Mouse (Mus musculus) stomach, postnatal 0 days (tissue): ENCODE measurements around the gene Prmt8. TPM values are rescaled to one million over a fixed set of nuclear protein-coding genes. Genes with fewer than 3 reads are reported as not detected.
A peak's percentile ranks its signal among the peaks of the same experiment; 100 is the strongest.

Experiments
- ATAC-seq: fragments of 200-750 bp; cut with Nextera tagmentation; 2 replicates; pipeline ENCODE4 v1.8.0; 2017; ENCODE audit not compliant: low FRiP score, low TSS enrichment
- DNase-seq: peaks from one replicate; pipeline ENCODE4 v3.0.0-alpha.2; 2016; ENCODE audit warnings: low spot score
- H3K27ac ChIP-seq: fragments of 300-500 bp; sonication (generic); replicated peaks from 2 replicates; pipeline ENCODE4 v1.5.1; 2014; ENCODE audit warnings: mild to moderate bottlenecking, control low read depth
- H3K27me3 ChIP-seq: fragments of 300-500 bp; sonication (generic); 2 replicates; pipeline ENCODE4 v1.6.1; 2014; ENCODE audit warnings: low read length; ENCODE audit not compliant: control insufficient read depth, insufficient read depth
- H3K36me3 ChIP-seq: fragments of 300-500 bp; sonication (generic); 2 replicates; pipeline ENCODE4 v1.6.1; 2014; ENCODE audit warnings: low read length, mixed read lengths; ENCODE audit not compliant: control insufficient read depth, insufficient read depth
- H3K4me1 ChIP-seq: fragments of 300-500 bp; sonication (generic); replicated peaks from 2 replicates; pipeline ENCODE4 v1.6.1; 2014; ENCODE audit warnings: antibody characterized with exemption; ENCODE audit not compliant: control insufficient read depth, insufficient read depth
- H3K4me2 ChIP-seq: fragments of 300-500 bp; sonication (generic); replicated peaks from 2 replicates; pipeline ENCODE4 v1.6.1; 2014; ENCODE audit warnings: low read depth, mild to moderate bottlenecking, control low read depth, moderate library complexity
- H3K4me3 ChIP-seq: fragments of 300-500 bp; sonication (generic); 2 replicates; pipeline ENCODE4 v1.5.1; 2014; ENCODE audit warnings: low read depth, low read length, control low read depth
- H3K9ac ChIP-seq: fragments of 300-500 bp; sonication (generic); 2 replicates; pipeline ENCODE4 v1.6.1; 2014; ENCODE audit warnings: mild to moderate bottlenecking, low read length, control low read depth, mixed read lengths
- H3K9me3 ChIP-seq: fragments of 300-500 bp; sonication (generic); 2 replicates; pipeline ENCODE4 v1.6.1; 2016; ENCODE audit warnings: low read length; ENCODE audit not compliant: control insufficient read depth
- CTCF ChIP-seq: IDR thresholded peaks from 2 replicates; pipeline ENCODE4 v1.5.1; 2016; ENCODE audit warnings: antibody characterized with exemption, low read depth, mild to moderate bottlenecking, moderate library complexity
- EP300 ChIP-seq: optimal IDR thresholded peaks from 2 replicates; pipeline ENCODE3; 2016; ENCODE audit warnings: antibody characterized with exemption
- WGBS: fragments of 180-500 bp; shearing (Covaris S2); extraction: QIAGEN DNeasy Blood & Tissue Kit; methylation state at CpG from one replicate; pipeline ENCODE4 v1.1.7; 2014; 5-methylcytosine and 5-hydroxymethylcytosine counted together
- polyA plus RNA-seq: library from polyadenylated mRNA; unstranded; fragments of >200 nt; fragmentation: Nextera tagmentation; extraction: Ambion mirVana; gene quantifications from 2 replicates; pipeline ENCODE4 v1.2.1, GENCODE M21; 2015

Prmt8 gene
- polyA plus RNA-seq, 1 experiment from 2014 or later, result 0.12 TPM

DNA sequence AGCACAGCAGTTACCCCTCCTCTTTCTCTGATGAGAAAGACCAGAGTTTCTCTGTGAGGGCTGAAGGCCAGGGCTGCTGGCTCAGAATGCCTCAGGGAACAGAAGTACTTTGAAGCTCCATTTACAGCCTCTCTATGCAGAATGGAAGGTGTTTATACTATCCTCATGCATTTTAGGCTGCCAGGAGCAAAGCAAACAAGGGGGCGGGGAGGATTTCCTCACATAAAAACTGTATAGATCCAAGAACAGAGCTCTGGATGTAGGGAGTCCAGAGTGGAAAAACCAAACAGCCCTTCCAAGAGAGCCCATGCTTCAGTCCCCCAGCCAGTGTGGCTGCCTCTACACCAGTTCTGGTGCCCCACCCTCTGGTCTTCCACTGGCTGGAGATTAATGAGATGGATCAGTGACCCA, 61.0 kb downstream of the Prmt8 start:
- no peaks in the 10 kb centered on the region for H3K9me3 ChIP-seq

DNA sequence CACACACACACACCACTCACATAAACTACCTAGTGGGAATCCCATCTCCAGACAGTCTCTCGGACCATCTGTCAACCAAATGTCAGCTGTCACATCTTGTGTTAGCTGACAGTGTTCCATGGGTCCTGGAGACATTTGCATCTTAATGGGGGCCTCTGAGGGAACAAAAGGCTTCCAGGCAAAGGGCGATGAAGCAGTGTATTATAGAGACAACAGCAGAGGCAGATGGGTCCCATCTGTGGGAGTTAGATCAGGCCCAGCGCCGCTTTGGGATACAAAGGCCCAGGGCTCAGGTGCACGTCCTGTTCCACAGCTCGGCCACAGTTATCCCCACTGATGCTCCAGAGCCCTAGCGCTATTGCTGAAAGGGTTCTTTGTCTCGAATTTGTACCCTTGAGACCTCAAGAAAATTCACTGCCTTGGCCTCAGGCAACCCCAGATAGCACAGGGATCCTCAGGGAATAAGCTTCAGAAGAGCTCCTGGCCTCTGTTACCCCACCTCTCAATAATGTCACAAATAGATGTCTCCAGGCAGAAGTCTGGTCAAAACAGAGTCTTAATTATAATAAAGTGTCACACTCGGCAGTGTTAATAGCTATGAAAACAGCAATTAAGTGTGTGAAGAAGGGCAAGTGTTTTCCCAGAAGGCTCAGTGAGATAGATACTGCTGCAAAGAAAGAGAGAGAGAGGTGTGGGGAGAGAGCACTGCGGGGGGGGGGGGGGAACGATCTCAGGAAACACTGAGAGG, 68.1 kb downstream of the Prmt8 start:
- Histone ChIP-seq H3K4me3 (no peak overlapping the region), H3K4me1 (no peaks in the 10 kb centered on the region), H3K27me3 (no peaks in the 10 kb centered on the region), H3K9me3 (no peaks in the 10 kb centered on the region), H3K27ac (no peak overlapping the region), H3K36me3 (no peaks in the 10 kb centered on the region), H3K4me2 (no peak overlapping the region), H3K9ac (no peak overlapping the region)
- DNase-seq, result no peak
- 66% methylated on average over 10 of the region's 11 CpGs for WGBS
- no peak for TF ChIP-seq EP300
- TF ChIP-seq CTCF, result no peak
- no peak for ATAC-seq

More for the DNA sequence above, 61.0 kb downstream of the Prmt8 start:
- WGBS, result 13% methylated on average over 1 of the region's 1 CpGs
- Histone ChIP-seq H3K36me3 (no peaks in the 10 kb centered on the region), H3K27ac (0 out of 2 replicates have a peak overlapping the region, but pooled peaks have one; percentile 41), H3K9ac (no peak overlapping the region), H3K4me2 (no peak overlapping the region), H3K27me3 (no peaks in the 10 kb centered on the region), H3K4me1 (no peaks in the 10 kb centered on the region; the same call in 1 of the 2 replicates), H3K4me3 (no peak overlapping the region)
- ATAC-seq (peak; percentile 54; the same call in 1 of the 2 replicates), DNase-seq (peak; percentile 20)
- no peak for TF ChIP-seq CTCF
- no peak for TF ChIP-seq EP300

GRCm38 (mm10) chr6:127693681-127694080, 75.6 kb downstream of the Prmt8 start:
- Histone ChIP-seq H3K9me3 (no peaks in the 10 kb centered on the region), H3K4me1 (no peaks in the 10 kb centered on the region), H3K27ac (no peak overlapping the region), H3K27me3 (no peaks in the 10 kb centered on the region), H3K4me3 (no peak overlapping the region), H3K9ac (no peak overlapping the region), H3K36me3 (no peaks in the 10 kb centered on the region), H3K4me2 (no peak overlapping the region)
- TF ChIP-seq EP300 (no peak), CTCF (no peak)
- no peak for DNase-seq
- ATAC-seq, result no peak
- 90% methylated on average over 7 of the region's 7 CpGs for WGBS

- TF ChIP-seq CTCF (no peak), EP300 (no peak)
- Histone ChIP-seq H3K27ac (no peak overlapping the region), H3K9me3 (no peaks in the 10 kb centered on the region), H3K4me2 (no peak overlapping the region), H3K27me3 (no peaks in the 10 kb centered on the region), H3K9ac (no peak overlapping the region), H3K4me3 (no peak overlapping the region), H3K4me1 (no peaks in the 10 kb centered on the region), H3K36me3 (no peaks in the 10 kb centered on the region)
- DNase-seq (no peak), ATAC-seq (no peak)
- 33% methylated on average over 7 of the region's 7 CpGs for whole genome bisulfite sequencing
These were observed 77.0 kb downstream of the Prmt8 start for GRCm38 (mm10) chr6:127692298-127692697.

- no peak overlapping the region for H3K27ac ChIP-seq
- no peak overlapping the region for H3K9ac ChIP-seq
- H3K4me1 ChIP-seq, result no peaks in the 10 kb centered on the region
- TF ChIP-seq EP300 (no peak), CTCF (no peak)
- no peaks in the 10 kb centered on the region for H3K36me3 ChIP-seq
- ATAC-seq (no peak), DNase-seq (no peak)
- no peak overlapping the region for H3K4me3 ChIP-seq
- no peaks in the 10 kb centered on the region for H3K9me3 ChIP-seq
- 64% methylated on average over 6 of the region's 6 CpGs for WGBS
- no peak overlapping the region for H3K4me2 ChIP-seq
- no peaks in the 10 kb centered on the region for H3K27me3 ChIP-seq
These were observed 82.0 kb downstream of the Prmt8 start for GRCm38 (mm10) chr6:127687181-127687860.

DNA sequence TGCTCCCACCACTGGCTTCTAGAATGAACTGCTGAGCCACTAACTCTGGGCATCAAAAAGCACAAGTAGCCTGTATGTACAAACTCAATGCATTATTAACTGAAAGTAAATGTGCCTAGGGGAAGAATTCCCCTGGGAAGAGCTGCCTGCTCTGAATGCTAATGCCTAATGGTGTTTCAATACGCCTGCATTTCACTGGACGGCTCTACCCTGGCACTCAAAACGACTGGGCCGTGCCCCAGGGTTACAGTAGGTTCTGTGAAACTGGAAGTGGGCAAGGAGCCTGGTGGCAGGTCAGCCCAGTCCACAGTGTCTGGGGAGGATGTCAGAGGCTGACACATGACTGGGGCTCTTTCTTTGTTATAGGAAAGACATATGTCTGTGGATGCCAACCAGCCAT, 84.3 kb downstream of the Prmt8 start:
- no peak overlapping the region for H3K9ac ChIP-seq
- H3K27ac ChIP-seq, result no peak overlapping the region
- no peaks in the 10 kb centered on the region for H3K4me1 ChIP-seq
- H3K9me3 ChIP-seq, result no peaks in the 10 kb centered on the region
- TF ChIP-seq CTCF (no peak), EP300 (no peak)
- no peaks in the 10 kb centered on the region for H3K36me3 ChIP-seq
- 85% methylated on average over 4 of the region's 4 CpGs for WGBS
- DNase-seq (no peak), ATAC-seq (no peak)
- H3K4me2 ChIP-seq, result no peak overlapping the region
- H3K27me3 ChIP-seq, result no peaks in the 10 kb centered on the region
- no peak overlapping the region for H3K4me3 ChIP-seq
